In the genomic region with DNA sequence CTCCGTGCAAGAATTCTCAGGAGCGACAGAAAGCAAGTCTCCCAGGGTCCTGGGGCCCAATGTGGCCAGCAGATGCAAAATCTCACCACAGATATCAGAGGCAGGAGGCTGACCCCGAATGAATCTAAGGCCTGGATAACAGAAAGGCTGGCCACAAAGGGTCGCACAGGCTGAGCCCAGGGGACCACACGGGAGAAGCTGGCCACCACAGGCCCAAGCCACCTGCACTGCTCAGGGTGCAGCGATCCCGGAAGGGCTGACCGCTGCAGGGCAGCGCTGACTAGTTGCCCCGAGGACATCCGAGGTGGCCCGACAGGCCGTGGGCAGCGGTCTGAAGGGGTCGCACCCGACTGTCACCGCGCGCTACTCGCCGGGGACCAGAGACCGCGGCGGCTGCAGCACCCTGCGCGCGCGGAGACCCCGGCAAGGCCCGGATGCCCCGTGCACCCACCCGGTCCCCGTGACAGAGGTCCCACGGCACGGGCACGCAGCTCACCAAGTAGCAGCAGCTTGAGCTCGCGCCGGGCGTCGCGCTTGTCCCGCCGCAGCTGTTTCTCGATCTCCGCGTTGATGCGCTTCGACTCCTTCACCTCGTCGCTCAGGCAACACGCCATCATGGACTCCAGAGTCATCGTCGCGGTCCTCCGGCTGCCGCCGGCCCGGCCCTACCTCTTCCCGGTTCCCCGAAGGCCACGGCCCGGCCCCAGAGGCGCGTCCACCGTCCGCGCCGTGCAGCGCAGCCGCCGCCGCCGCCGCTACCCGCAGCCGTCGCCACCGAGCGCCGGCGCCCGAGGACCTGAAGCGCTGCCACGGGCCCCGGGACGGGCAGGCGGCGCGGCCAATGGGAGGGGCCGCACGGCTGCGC, we compare ENCODE assay signal across 7 mouse cellular contexts. TPM values are rescaled to one million over a fixed set of nuclear protein-coding genes. Genes with fewer than 3 reads are reported as not detected.
DNase-seq lines count a peak whose midpoint lies in the region; ATAC-seq and TF ChIP-seq lines count a peak whose summit lies in the region.

No protein-coding gene starts in this region.

- H3K36me3 ChIP-seq in megakaryocyte, embryonic 14.5 days (replicated peaks; ENCODE audit: low read length), result peaks cover 36% of the 10 kb centered on the region
- peaks cover 31% of the 10 kb centered on the region for H3K36me3 ChIP-seq in embryonic facial prominence, embryonic 13.5 days
- H3K36me3 ChIP-seq in hindbrain, postnatal 0 days (ENCODE audit: insufficient read depth, low read length), result no peaks in the 10 kb centered on the region
- no peaks in the 10 kb centered on the region for H3K36me3 ChIP-seq in midbrain, postnatal 0 days (ENCODE audit: insufficient read depth, low read length)

- no peak for TF ChIP-seq CTCF in hindbrain, postnatal 0 days (IDR thresholded peaks at IDR 0.05; ENCODE audit: low read depth)
- no peak for TF ChIP-seq CTCF in midbrain, postnatal 0 days (IDR thresholded peaks at IDR 0.05)

- no peak; the same call in 1 of the 2 replicates for ATAC-seq in megakaryocyte, adult 5-6 weeks (ENCODE audit: poor library complexity, severe bottlenecking)
- no peak; the same call in 1 of the 2 replicates for ATAC-seq in embryonic facial prominence, embryonic 13.5 days (ENCODE audit: insufficient number of reproducible peaks, insufficient read depth, low FRiP score, low TSS enrichment, low read depth)
- no peak; the same call in none of the 2 replicates for ATAC-seq in hindbrain, postnatal 0 days
- ATAC-seq in midbrain, postnatal 0 days (ENCODE audit: low FRiP score), result peak; percentile 1

- H3K4me2 ChIP-seq in embryonic facial prominence, embryonic 13.5 days, result peak overlapping the region; percentile 97
- peak overlapping the region; percentile 97 for H3K4me2 ChIP-seq in hindbrain, postnatal 0 days (ENCODE audit: low read depth, low read length)
- peak overlapping the region; percentile 94 for H3K4me2 ChIP-seq in midbrain, postnatal 0 days (ENCODE audit: low read depth, low read length, poor library complexity, severe bottlenecking)

- peaks cover 77% of the 10 kb centered on the region for H3K4me1 ChIP-seq in megakaryocyte, embryonic 14.5 days
- H3K4me1 ChIP-seq in embryonic facial prominence, embryonic 13.5 days, result peaks cover 36% of the 10 kb centered on the region
- H3K4me1 ChIP-seq in hindbrain, postnatal 0 days (ENCODE audit: insufficient read depth, low read length), result peaks cover 17% of the 10 kb centered on the region
- H3K4me1 ChIP-seq in midbrain, postnatal 0 days (ENCODE audit: insufficient read depth, low read length), result peaks cover 20% of the 10 kb centered on the region

- WGBS in embryonic facial prominence, embryonic 13.5 days, result under 1% methylated on average over 93 of the region's 93 CpGs
- under 1% methylated on average over 76 of the region's 93 CpGs for WGBS in hindbrain, postnatal 0 days
- under 1% methylated on average over 76 of the region's 93 CpGs for WGBS in midbrain, postnatal 0 days

- no peaks in the 10 kb centered on the region for H3K27me3 ChIP-seq in megakaryocyte, embryonic 14.5 days (replicated peaks)
- H3K27me3 ChIP-seq in embryonic facial prominence, embryonic 13.5 days, result no peaks in the 10 kb centered on the region
- no peaks in the 10 kb centered on the region for H3K27me3 ChIP-seq in hindbrain, postnatal 0 days (ENCODE audit: insufficient read depth, low read length)
- H3K27me3 ChIP-seq in midbrain, postnatal 0 days (ENCODE audit: insufficient read depth, low read length), result no peaks in the 10 kb centered on the region

- H3K4me3 ChIP-seq in megakaryocyte, embryonic 14.5 days (replicated peaks), result peak overlapping the region; percentile 98
- H3K4me3 ChIP-seq in embryonic facial prominence, embryonic 13.5 days, result peak overlapping the region; percentile 99
- peak overlapping the region; percentile 80 for H3K4me3 ChIP-seq in hindbrain, postnatal 0 days (ENCODE audit: low read length)
- H3K4me3 ChIP-seq in midbrain, postnatal 0 days (ENCODE audit: low read depth, low read length), result peak overlapping the region; percentile 95

- no peaks in the 10 kb centered on the region for H3K9me3 ChIP-seq in megakaryocyte, embryonic 14.5 days
- no peaks in the 10 kb centered on the region for H3K9me3 ChIP-seq in embryonic facial prominence, embryonic 13.5 days
- H3K9me3 ChIP-seq in hindbrain, postnatal 0 days (ENCODE audit: low read length), result no peaks in the 10 kb centered on the region
- no peaks in the 10 kb centered on the region for H3K9me3 ChIP-seq in midbrain, postnatal 0 days (ENCODE audit: low read length)

- DNase-seq in hindbrain, postnatal 0 days (ENCODE audit: low spot score), result no peak
- DNase-seq in midbrain, postnatal 0 days (ENCODE audit: low spot score), result no peak
- DNase-seq in right cerebral cortex, postnatal 14 days, result no peak
- no peak for DNase-seq in adrenal gland, postnatal 10 days

- H3K27ac ChIP-seq in embryonic facial prominence, embryonic 13.5 days, result peak overlapping the region; percentile 73
- peak overlapping the region; percentile 90 for H3K27ac ChIP-seq in hindbrain, postnatal 0 days
- H3K27ac ChIP-seq in midbrain, postnatal 0 days (ENCODE audit: low read depth, low read length), result peak overlapping the region; percentile 89

- H3K9ac ChIP-seq in embryonic facial prominence, embryonic 13.5 days, result peak overlapping the region; percentile 98
- peak overlapping the region; percentile 89 for H3K9ac ChIP-seq in hindbrain, postnatal 0 days (replicated peaks; ENCODE audit: low read length)
- peak overlapping the region; percentile 93 for H3K9ac ChIP-seq in midbrain, postnatal 0 days (replicated peaks; ENCODE audit: low read length, poor library complexity, severe bottlenecking)

RNA-seq across cellular contexts. Expression of a gene that starts 0.5 kb away (rescaled TPM):
- polyA plus RNA-seq in megakaryocyte, embryonic 14.5 days (2012; ENCODE audit: insufficient read depth, low replicate concordance), result 7.3 and 10.2 TPM in 2 replicates
- total RNA-seq in megakaryocyte, adult 5-6 weeks (2015), result 4.9 and 7.8 TPM in 2 replicates
- 7.1 and 8.1 TPM in 2 replicates for total RNA-seq in megakaryocyte, adult 5-6 weeks (2017)
- polyA plus RNA-seq in embryonic facial prominence, embryonic 13.5 days (2015; fragmentation: Nextera tagmentation; extraction: Ambion mirVana), result 84.2 and 90.1 TPM in 2 replicates
- total RNA-seq in hindbrain, postnatal 0 days (2014; rRNA removed), result 121 and 139 TPM in 2 replicates
- polyA plus RNA-seq in hindbrain, postnatal 0 days (2015; fragmentation: Nextera tagmentation; extraction: Ambion mirVana), result 95.6 and 105 TPM in 2 replicates
- 108 and 130 TPM in 2 replicates for total RNA-seq in midbrain, postnatal 0 days (2014; rRNA removed)
- polyA plus RNA-seq in midbrain, postnatal 0 days (2015; fragmentation: Nextera tagmentation; extraction: Ambion mirVana), result 107 and 108 TPM in 2 replicates
- 10 to 100 TPM; 63.8 to 72.7 TPM for total RNA-seq in adrenal gland, postnatal 10 days (2021)

RNA-seq across cellular contexts. Expression of a gene that starts 14.8 kb away (rescaled TPM):
- 2,412 and 5,687 TPM in 2 replicates for polyA plus RNA-seq in megakaryocyte, embryonic 14.5 days (2012; ENCODE audit: insufficient read depth, low replicate concordance)
- total RNA-seq in megakaryocyte, adult 5-6 weeks (2015), result 345 and 384 TPM in 2 replicates
- 238 and 282 TPM in 2 replicates for total RNA-seq in megakaryocyte, adult 5-6 weeks (2017)
- polyA plus RNA-seq in embryonic facial prominence, embryonic 13.5 days (2015; fragmentation: Nextera tagmentation; extraction: Ambion mirVana), result 464 and 465 TPM in 2 replicates
- 611 and 635 TPM in 2 replicates for total RNA-seq in hindbrain, postnatal 0 days (2014; rRNA removed)
- 803 and 834 TPM in 2 replicates for polyA plus RNA-seq in hindbrain, postnatal 0 days (2015; fragmentation: Nextera tagmentation; extraction: Ambion mirVana)
- 539 and 662 TPM in 2 replicates for total RNA-seq in midbrain, postnatal 0 days (2014; rRNA removed)
- 805 and 854 TPM in 2 replicates for polyA plus RNA-seq in midbrain, postnatal 0 days (2015; fragmentation: Nextera tagmentation; extraction: Ambion mirVana)
- 100 to 1,000 TPM; 541 to 611 TPM for total RNA-seq in adrenal gland, postnatal 10 days (2021)

RNA-seq across cellular contexts. Expression of a gene that starts 20.5 kb away (rescaled TPM):
- 31.7 and 48.4 TPM in 2 replicates for polyA plus RNA-seq in megakaryocyte, embryonic 14.5 days (2012; ENCODE audit: insufficient read depth, low replicate concordance)
- 34.3 and 35.9 TPM in 2 replicates for total RNA-seq in megakaryocyte, adult 5-6 weeks (2015)
- 31.5 and 42.4 TPM in 2 replicates for total RNA-seq in megakaryocyte, adult 5-6 weeks (2017)
- polyA plus RNA-seq in embryonic facial prominence, embryonic 13.5 days (2015; fragmentation: Nextera tagmentation; extraction: Ambion mirVana), result 2.0 and 2.1 TPM in 2 replicates
- 2.5 and 9.8 TPM in 2 replicates for total RNA-seq in hindbrain, postnatal 0 days (2014; rRNA removed)
- polyA plus RNA-seq in hindbrain, postnatal 0 days (2015; fragmentation: Nextera tagmentation; extraction: Ambion mirVana), result 1.2 and 1.9 TPM in 2 replicates
- 0.94 and 2.1 TPM in 2 replicates for total RNA-seq in midbrain, postnatal 0 days (2014; rRNA removed)
- 1.1 and 1.2 TPM in 2 replicates for polyA plus RNA-seq in midbrain, postnatal 0 days (2015; fragmentation: Nextera tagmentation; extraction: Ambion mirVana)
- 1 to 10 TPM in 1 of 2 experiments, under 1 TPM in 1; 0.66 to 1.1 TPM for total RNA-seq in adrenal gland, postnatal 10 days (2021)

RNA-seq across cellular contexts. Expression of a gene that starts 29.8 kb away (rescaled TPM):
- 18.9 and 34.3 TPM in 2 replicates for polyA plus RNA-seq in megakaryocyte, embryonic 14.5 days (2012; ENCODE audit: insufficient read depth, low replicate concordance)
- 1.1 and 3.3 TPM in 2 replicates for total RNA-seq in megakaryocyte, adult 5-6 weeks (2015)
- total RNA-seq in megakaryocyte, adult 5-6 weeks (2017), result 0.51 and 1.8 TPM in 2 replicates
- 63.4 and 71.4 TPM in 2 replicates for polyA plus RNA-seq in embryonic facial prominence, embryonic 13.5 days (2015; fragmentation: Nextera tagmentation; extraction: Ambion mirVana)
- total RNA-seq in hindbrain, postnatal 0 days (2014; rRNA removed), result 28.8 and 41.8 TPM in 2 replicates
- 43.7 and 45.5 TPM in 2 replicates for polyA plus RNA-seq in hindbrain, postnatal 0 days (2015; fragmentation: Nextera tagmentation; extraction: Ambion mirVana)
- 31.2 and 35.6 TPM in 2 replicates for total RNA-seq in midbrain, postnatal 0 days (2014; rRNA removed)
- polyA plus RNA-seq in midbrain, postnatal 0 days (2015; fragmentation: Nextera tagmentation; extraction: Ambion mirVana), result 56.8 and 57.3 TPM in 2 replicates
- 10 to 100 TPM; 10.9 to 18.1 TPM for total RNA-seq in adrenal gland, postnatal 10 days (2021)

RNA-seq across cellular contexts. Expression of a gene that starts 44.6 kb away (rescaled TPM):
- polyA plus RNA-seq in megakaryocyte, embryonic 14.5 days (2012; ENCODE audit: insufficient read depth, low replicate concordance), result 7.4 and 9.1 TPM in 2 replicates
- 22.8 and 23.9 TPM in 2 replicates for total RNA-seq in megakaryocyte, adult 5-6 weeks (2015)
- total RNA-seq in megakaryocyte, adult 5-6 weeks (2017), result 28.1 and 29.3 TPM in 2 replicates
- 0.25 and 0.31 TPM in 2 replicates for polyA plus RNA-seq in embryonic facial prominence, embryonic 13.5 days (2015; fragmentation: Nextera tagmentation; extraction: Ambion mirVana)
- total RNA-seq in hindbrain, postnatal 0 days (2014; rRNA removed), result 0.40 and 1.3 TPM in 2 replicates
- polyA plus RNA-seq in hindbrain, postnatal 0 days (2015; fragmentation: Nextera tagmentation; extraction: Ambion mirVana), result 0.38 and 0.40 TPM in 2 replicates
- 0.09 and 0.16 TPM in 2 replicates for total RNA-seq in midbrain, postnatal 0 days (2014; rRNA removed)
- 0.40 and 0.41 TPM in 2 replicates for polyA plus RNA-seq in midbrain, postnatal 0 days (2015; fragmentation: Nextera tagmentation; extraction: Ambion mirVana)
- total RNA-seq in adrenal gland, postnatal 10 days (2021), result 1 to 10 TPM; 2.9 TPM

Comparison
In these comparisons a context has a peak if more than half of its experiments do, and no peak if none do; other contexts are left out.
1. RNA of a gene that starts 0.5 kb away (total RNA-seq): 121 to 139 TPM in hindbrain, postnatal 0 days, 108 to 130 TPM in midbrain, postnatal 0 days and 63.8 to 72.7 TPM in adrenal gland, postnatal 10 days; 4.9 to 8.1 TPM in megakaryocyte, adult 5-6 weeks; every median in the first group is over 4 times any median in the second.
2. Peak in every context shown above with its lines, with median percentiles within 50 percentile points of each other: H3K4me3 ChIP-seq, H3K27ac ChIP-seq, H3K4me2 ChIP-seq and H3K9ac ChIP-seq.